Mouse (Mus musculus) G1E (cell line): ENCODE data around the gene 2010003K11Rik. TPM values are rescaled to one million over a fixed set of nuclear protein-coding genes. Genes with fewer than 3 reads are reported as not detected.

ENCODE experiments used
- ATAC-seq: 2 replicates; pipeline ENCODE4 v1.8.0; 2016; ENCODE audit warnings: mild to moderate bottlenecking; ENCODE audit not compliant: insufficient number of reproducible peaks, poor library complexity, low FRiP score, severe bottlenecking; ENCODE audit errors: extremely low read depth
- DNase-seq: peaks from one replicate; pipeline ENCODE4 v3.0.0; 2012; ENCODE audit warnings: low spot score
- H3K27me3 ChIP-seq: 2 replicates; pipeline ENCODE4 v1.6.1; 2012; ENCODE audit warnings: mild to moderate bottlenecking, low read length, inconsistent platforms; ENCODE audit not compliant: insufficient read depth
- H3K36me3 ChIP-seq: replicated peaks from 2 replicates; pipeline ENCODE3; 2012; ENCODE audit warnings: mild to moderate bottlenecking, inconsistent platforms
- H3K4me1 ChIP-seq: 2 replicates; pipeline ENCODE4 v1.6.1; 2012; ENCODE audit warnings: low read depth, low read length, inconsistent platforms, mixed read lengths; ENCODE audit not compliant: insufficient read depth
- H3K4me3 ChIP-seq: 2 replicates; pipeline ENCODE4 v1.5.1; 2012; ENCODE audit warnings: low read depth, mild to moderate bottlenecking, inconsistent platforms, low read length, moderate library complexity, mixed read lengths
- H3K9me3 ChIP-seq: replicated peaks from 2 replicates; pipeline ENCODE4 v1.6.1; 2012; ENCODE audit warnings: inconsistent platforms
- CTCF ChIP-seq: IDR thresholded peaks from 2 replicates; pipeline ENCODE4 v1.5.1; 2012; ENCODE audit warnings: low read depth, low read length, inconsistent platforms, mixed read lengths
- GATA1 ChIP-seq: IDR thresholded peaks from 2 replicates; pipeline ENCODE4 v1.6.1; 2012; ENCODE audit warnings: borderline replicate concordance, low read length, inconsistent platforms, mixed read lengths
- GATA2 ChIP-seq: IDR thresholded peaks from 2 replicates; pipeline ENCODE4 v1.6.1; 2012; ENCODE audit warnings: low read depth, low read length, inconsistent platforms, borderline replicate concordance
- POLR2AphosphoS5 ChIP-seq: IDR thresholded peaks from 2 replicates; pipeline ENCODE4 v1.6.1; 2012; ENCODE audit warnings: low read depth, low read length, inconsistent platforms; ENCODE audit not compliant: insufficient replicate concordance
- TAL1 ChIP-seq: conservative IDR thresholded peaks from 2 replicates; pipeline ENCODE4 v1.6.1; 2012; ENCODE audit warnings: low read depth, low read length, inconsistent platforms, mixed read lengths
- polyA plus RNA-seq: library from polyadenylated mRNA; stranded (reverse); fragments of >175 nt; gene quantifications from 2 replicates; pipeline ENCODE4 v1.2.3, GENCODE M21; 2012
- total RNA-seq, 2 experiments: library from RNA; stranded (forward) in 1 of 2; stranded (reverse) in 1 of 2; fragments of 200-1000 nt in 1 of 2; fragments of >200 nt in 1 of 2; fragmentation: Nextera tagmentation in 1 of 2; gene quantifications; 2 replicates each; pipeline ENCODE4 v1.2.3; 2014 to 2017

2010003K11Rik gene
- total and polyA plus RNA-seq, 3 experiments, result 0.11 TPM; not detected in 2

DNA sequence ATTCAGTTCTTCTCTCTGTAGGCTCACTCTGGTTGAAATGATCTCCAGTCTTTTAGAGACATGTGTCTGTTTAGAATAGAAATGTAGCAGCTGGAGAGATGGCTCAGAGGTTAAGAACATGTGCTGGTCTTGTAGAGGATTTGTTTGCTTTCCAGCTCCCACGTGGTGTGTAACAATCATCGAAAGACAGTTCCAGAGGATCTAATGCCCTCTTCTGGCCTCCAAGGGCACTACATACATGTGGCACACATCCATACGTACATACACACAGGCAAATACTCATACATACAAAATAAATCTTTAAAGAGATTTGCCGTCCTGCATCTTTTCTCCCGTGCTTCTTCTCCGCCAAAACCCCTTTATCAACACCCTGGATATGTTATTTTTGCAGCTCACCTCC is 41.9 kb upstream of the 2010003K11Rik start:
- Histone ChIP-seq H3K4me3 (no peak overlapping the region), H3K4me1 (no peaks in the 10 kb centered on the region), H3K9me3 (no peaks in the 10 kb centered on the region), H3K27me3 (peaks cover 4% of the 10 kb centered on the region; the same call in 1 of the 2 replicates), H3K36me3 (no peaks in the 10 kb centered on the region)
- DNase-seq (no peak), ATAC-seq (no peak)
- no peak for TF ChIP-seq GATA2
- TF ChIP-seq POLR2AphosphoS5, result no peak
- no peak for TF ChIP-seq CTCF
- TF ChIP-seq TAL1, result no peak
- no peak for TF ChIP-seq GATA1

- no peaks in the 10 kb centered on the region for H3K9me3 ChIP-seq
- TF ChIP-seq TAL1, result no peak
- TF ChIP-seq CTCF, result no peak
- TF ChIP-seq GATA2, result no peak
- TF ChIP-seq GATA1, result no peak
- TF ChIP-seq POLR2AphosphoS5, result no peak
- DNase-seq (no peak), ATAC-seq (no peak)
- no peak overlapping the region for H3K4me3 ChIP-seq
- H3K4me1 ChIP-seq, result no peaks in the 10 kb centered on the region
- H3K27me3 ChIP-seq, result peaks cover 8% of the 10 kb centered on the region; the same call in 1 of the 2 replicates
- no peaks in the 10 kb centered on the region for H3K36me3 ChIP-seq
These were observed 38.2 kb upstream of the 2010003K11Rik start for GRCm38 (mm10) chr19:4536606-4537005.

DNA sequence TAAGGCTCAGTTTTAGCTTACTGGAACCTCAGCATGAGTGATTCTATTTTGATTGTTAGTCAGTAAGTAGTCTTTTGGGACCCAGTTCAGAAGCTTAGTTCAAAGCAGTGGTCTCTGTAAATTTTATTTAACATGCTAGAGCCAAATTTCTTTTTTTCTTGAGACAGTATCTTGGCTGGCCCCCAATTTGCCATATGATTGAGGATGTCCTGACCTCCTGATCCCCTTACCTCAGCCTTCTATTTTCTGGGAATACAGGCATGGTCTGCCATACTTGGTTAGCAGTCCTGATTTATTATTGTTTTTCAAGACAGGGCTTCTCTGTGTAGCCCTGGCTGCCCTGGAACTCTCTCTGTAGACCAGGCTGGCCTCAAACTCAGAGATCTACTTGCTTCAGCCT is 37.5 kb upstream of the 2010003K11Rik start:
- H3K27me3 ChIP-seq, result peaks cover 5% of the 10 kb centered on the region; the same call in 1 of the 2 replicates
- no peaks in the 10 kb centered on the region for H3K9me3 ChIP-seq
- no peak overlapping the region for H3K4me3 ChIP-seq
- no peaks in the 10 kb centered on the region for H3K36me3 ChIP-seq
- DNase-seq (no peak), ATAC-seq (no peak)
- no peak for TF ChIP-seq TAL1
- no peak for TF ChIP-seq GATA1
- TF ChIP-seq POLR2AphosphoS5, result no peak
- TF ChIP-seq CTCF, result no peak
- no peak for TF ChIP-seq GATA2
- no peaks in the 10 kb centered on the region for H3K4me1 ChIP-seq

GRCm38 (mm10) chr19:4534646-4535045 is 36.3 kb upstream of the 2010003K11Rik start:
- H3K27me3 ChIP-seq, result peaks cover 5% of the 10 kb centered on the region; the same call in 1 of the 2 replicates
- H3K36me3 ChIP-seq, result no peaks in the 10 kb centered on the region
- ATAC-seq (no peak), DNase-seq (no peak)
- H3K9me3 ChIP-seq, result no peaks in the 10 kb centered on the region
- no peaks in the 10 kb centered on the region for H3K4me1 ChIP-seq
- no peak overlapping the region for H3K4me3 ChIP-seq
- TF ChIP-seq CTCF, result no peak
- TF ChIP-seq TAL1, result no peak
- TF ChIP-seq POLR2AphosphoS5, result no peak
- TF ChIP-seq GATA1, result no peak
- no peak for TF ChIP-seq GATA2

- DNase-seq, result no peak
- H3K27me3 ChIP-seq, result peaks cover 2% of the 10 kb centered on the region; the same call in 1 of the 2 replicates
- no peak overlapping the region for H3K4me3 ChIP-seq
- no peak for TF ChIP-seq GATA2
- no peak for TF ChIP-seq GATA1
- no peak for TF ChIP-seq POLR2AphosphoS5
- H3K4me1 ChIP-seq, result no peaks in the 10 kb centered on the region
- no peak for ATAC-seq
- H3K36me3 ChIP-seq, result no peaks in the 10 kb centered on the region
- no peaks in the 10 kb centered on the region for H3K9me3 ChIP-seq
These were observed 23.2 kb upstream of the 2010003K11Rik start for GRCm38 (mm10) chr19:4521426-4522050.

- no peaks in the 10 kb centered on the region for H3K36me3 ChIP-seq
- no peak for DNase-seq
- ATAC-seq, result no peak
- H3K4me3 ChIP-seq, result no peak overlapping the region
- TF ChIP-seq GATA2, result no peak
- TF ChIP-seq GATA1, result no peak
- TF ChIP-seq POLR2AphosphoS5, result no peak
- no peak for TF ChIP-seq CTCF
- H3K4me1 ChIP-seq, result no peaks in the 10 kb centered on the region
- no peaks in the 10 kb centered on the region for H3K9me3 ChIP-seq
- peaks cover 12% of the 10 kb centered on the region for H3K27me3 ChIP-seq
These were observed 19.1 kb upstream of the 2010003K11Rik start for GRCm38 (mm10) chr19:4517483-4517882.

DNA sequence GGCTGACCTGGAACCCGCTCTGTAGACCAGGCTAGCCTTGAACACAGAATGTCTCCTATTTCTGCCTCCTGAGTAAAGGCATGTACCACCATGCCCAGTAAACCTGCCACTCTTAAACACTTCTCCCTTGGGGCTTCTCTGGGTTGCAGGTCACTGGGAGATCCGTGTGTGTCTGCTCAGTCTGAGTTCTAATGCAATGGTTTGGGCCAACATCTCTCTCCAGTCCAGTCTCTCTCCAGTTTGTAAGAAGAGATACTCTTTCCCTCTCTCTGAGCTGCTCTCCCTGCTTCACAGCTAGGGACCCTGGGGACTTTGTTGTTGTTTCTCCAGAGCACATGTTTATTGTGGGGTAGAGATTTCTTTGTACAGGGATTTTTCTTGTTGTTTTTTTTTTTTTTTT is 17.9 kb upstream of the 2010003K11Rik start:
- no peaks in the 10 kb centered on the region for H3K36me3 ChIP-seq
- no peak for ATAC-seq
- peaks cover 16% of the 10 kb centered on the region for H3K27me3 ChIP-seq
- no peak for DNase-seq
- H3K4me3 ChIP-seq, result no peak overlapping the region
- TF ChIP-seq TAL1, result no peak
- H3K4me1 ChIP-seq, result 0 out of 2 replicates have a peak, but pooled peaks cover 2% of the 10 kb centered on the region
- H3K9me3 ChIP-seq, result no peaks in the 10 kb centered on the region
